Mouse (Mus musculus): ENCODE data around the gene Tbc1d5.

GRCm38 (mm10) chr17:50684960-50685645 lies 494.0 kb downstream of the Tbc1d5 start:
- TF ChIP-seq CTCF (IDR thresholded peaks at IDR 0.05; ENCODE audit: borderline replicate concordance, control insufficient read depth, extremely low read depth, insufficient read depth, low read length, poor library complexity) (no peak), POLR2A (IDR thresholded peaks at IDR 0.05; ENCODE audit: control insufficient read depth, extremely low read depth, insufficient read depth, low read length, poor library complexity) (no peak)

Measured in thymus, adult 2 months (tissue).